Mouse (Mus musculus) kidney, postnatal 0 days (tissue): ENCODE data around the gene Reep3. TPM values are rescaled to one million over a fixed set of nuclear protein-coding genes. Genes with fewer than 3 reads are reported as not detected.

Experiments used
- ATAC-seq: fragments of 200-750 bp; cut with Nextera tagmentation; replicated peaks from 2 replicates; pipeline ENCODE4 v1.8.0; 2017; ENCODE audit warnings: low read depth, moderate number of reproducible peaks, moderate TSS enrichment, moderate library complexity; ENCODE audit not compliant: low FRiP score
- DNase-seq: peaks from one replicate; pipeline ENCODE4 v3.0.0-alpha.2; 2016; ENCODE audit warnings: low spot score
- H3K27ac ChIP-seq: fragments of 300-500 bp; sonication (generic); 2 replicates; pipeline ENCODE4 v1.5.1; 2014; ENCODE audit warnings: mild to moderate bottlenecking
- H3K27me3 ChIP-seq: fragments of 300-500 bp; sonication (generic); 2 replicates; pipeline ENCODE4 v1.6.1; 2014; ENCODE audit warnings: low read length, mixed read lengths; ENCODE audit not compliant: insufficient read depth
- H3K36me3 ChIP-seq: fragments of 300-500 bp; sonication (generic); 2 replicates; pipeline ENCODE4 v1.6.1; 2014; ENCODE audit warnings: low read length, mixed read lengths; ENCODE audit not compliant: insufficient read depth
- H3K4me1 ChIP-seq: fragments of 300-500 bp; sonication (generic); replicated peaks from 2 replicates; pipeline ENCODE4 v1.6.1; 2014; ENCODE audit warnings: antibody characterized with exemption, low read length, mixed read lengths; ENCODE audit not compliant: insufficient read depth
- H3K4me2 ChIP-seq: fragments of 300-500 bp; sonication (generic); 2 replicates; pipeline ENCODE4 v1.6.1; 2014; ENCODE audit warnings: mild to moderate bottlenecking, low read length, moderate library complexity, mixed read lengths
- H3K4me3 ChIP-seq: fragments of 300-500 bp; sonication (generic); replicated peaks from 2 replicates; pipeline ENCODE4 v1.5.1; 2014; ENCODE audit warnings: low read depth, low read length
- H3K9ac ChIP-seq: fragments of 300-500 bp; sonication (generic); 2 replicates; pipeline ENCODE4 v1.6.1; 2014; ENCODE audit warnings: low read depth, low read length
- H3K9me3 ChIP-seq: fragments of 300-500 bp; sonication (generic); replicated peaks from 2 replicates; pipeline ENCODE4 v1.6.1; 2016; ENCODE audit warnings: low read length, inconsistent platforms, mixed read lengths
- CTCF ChIP-seq: IDR thresholded peaks from 2 replicates; pipeline ENCODE4 v1.5.1; 2016; ENCODE audit warnings: antibody characterized with exemption, low read depth, mild to moderate bottlenecking, moderate library complexity
- WGBS: fragments of 180-500 bp; shearing (Covaris S2); extraction: QIAGEN DNeasy Blood & Tissue Kit; methylation state at CpG from one replicate; pipeline ENCODE4 v1.1.7; 2014; 5-methylcytosine and 5-hydroxymethylcytosine counted together
- polyA plus RNA-seq: library from polyadenylated mRNA; unstranded; fragments of >200 nt; fragmentation: Nextera tagmentation; extraction: Ambion mirVana; gene quantifications from 2 replicates; pipeline ENCODE4 v1.2.1, GENCODE M21; 2015

The Reep3 gene
- polyA plus RNA-seq, 1 experiment from 2014 or later, result 44.7 TPM

GRCm38 (mm10) chr10:67073577-67073976 lies 23.2 kb downstream of the Reep3 start:
- Histone ChIP-seq H3K27ac (no peak overlapping the region), H3K27me3 (no peaks in the 10 kb centered on the region), H3K9me3 (no peaks in the 10 kb centered on the region), H3K9ac (no peak overlapping the region), H3K4me2 (no peak overlapping the region), H3K36me3 (no peaks in the 10 kb centered on the region), H3K4me3 (no peak overlapping the region), H3K4me1 (peaks cover 4% of the 10 kb centered on the region; the same call in 1 of the 2 replicates)
- ATAC-seq (no peak), DNase-seq (no peak)
- 86% methylated on average over 8 of the region's 8 CpGs for WGBS
- TF ChIP-seq CTCF, result no peak

GRCm38 (mm10) chr10:67072600-67072999 lies 24.1 kb downstream of the Reep3 start:
- DNase-seq (no peak), ATAC-seq (no peak)
- 94% methylated on average over 4 of the region's 4 CpGs for WGBS

GRCm38 (mm10) chr10:67071884-67072283 lies 24.9 kb downstream of the Reep3 start:
- no peak overlapping the region for H3K9ac ChIP-seq
- no peak overlapping the region for H3K4me3 ChIP-seq
- WGBS, result 76% methylated on average over 5 of the region's 5 CpGs

More at GRCm38 (mm10) chr10:67072600-67072999, 24.1 kb downstream of the Reep3 start:
- Histone ChIP-seq H3K27me3 (no peaks in the 10 kb centered on the region), H3K27ac (no peak overlapping the region), H3K4me1 (peaks cover 4% of the 10 kb centered on the region; the same call in 1 of the 2 replicates), H3K4me3 (no peak overlapping the region), H3K36me3 (no peaks in the 10 kb centered on the region), H3K4me2 (no peak overlapping the region), H3K9me3 (no peaks in the 10 kb centered on the region), H3K9ac (no peak overlapping the region)
- no peak for TF ChIP-seq CTCF

GRCm38 (mm10) chr10:67071389-67071788 lies 25.4 kb downstream of the Reep3 start:
- DNase-seq (no peak), ATAC-seq (no peak)
- Histone ChIP-seq H3K36me3 (no peaks in the 10 kb centered on the region), H3K27me3 (no peaks in the 10 kb centered on the region), H3K9me3 (no peaks in the 10 kb centered on the region), H3K4me2 (no peak overlapping the region), H3K4me1 (no peaks in the 10 kb centered on the region), H3K27ac (0 out of 2 replicates have a peak overlapping the region, but pooled peaks have one; percentile 25), H3K4me3 (no peak overlapping the region), H3K9ac (no peak overlapping the region)
- TF ChIP-seq CTCF, result no peak
- WGBS, result 48% methylated on average over 4 of the region's 4 CpGs

More at GRCm38 (mm10) chr10:67071884-67072283, 24.9 kb downstream of the Reep3 start:
- Histone ChIP-seq H3K4me1 (peaks cover 4% of the 10 kb centered on the region; the same call in 1 of the 2 replicates), H3K36me3 (no peaks in the 10 kb centered on the region), H3K4me2 (no peak overlapping the region), H3K9me3 (no peaks in the 10 kb centered on the region), H3K27me3 (no peaks in the 10 kb centered on the region), H3K27ac (peak overlapping the region; percentile 25; the same call in 1 of the 2 replicates)
- DNase-seq (no peak), ATAC-seq (no peak)
- no peak for TF ChIP-seq CTCF

GRCm38 (mm10) chr10:67069013-67069412 lies 27.7 kb downstream of the Reep3 start:
- no peak for DNase-seq
- ATAC-seq, result no peak
- Histone ChIP-seq H3K4me3 (no peak overlapping the region), H3K4me1 (no peaks in the 10 kb centered on the region), H3K9ac (no peak overlapping the region), H3K4me2 (no peak overlapping the region), H3K36me3 (no peaks in the 10 kb centered on the region), H3K27me3 (no peaks in the 10 kb centered on the region), H3K9me3 (no peaks in the 10 kb centered on the region), H3K27ac (0 out of 2 replicates have a peak overlapping the region, but pooled peaks have one; percentile 10)
- no peak for TF ChIP-seq CTCF
- 81% methylated on average over 10 of the region's 10 CpGs for WGBS

- Histone ChIP-seq H3K36me3 (no peaks in the 10 kb centered on the region), H3K4me2 (no peak overlapping the region), H3K4me3 (no peak overlapping the region), H3K9ac (no peak overlapping the region), H3K4me1 (no peaks in the 10 kb centered on the region), H3K27me3 (no peaks in the 10 kb centered on the region), H3K27ac (no peak overlapping the region), H3K9me3 (no peaks in the 10 kb centered on the region)
- 78% methylated on average over 3 of the region's 3 CpGs for WGBS
- ATAC-seq (no peak), DNase-seq (no peak)
- no peak for TF ChIP-seq CTCF
Observed at GRCm38 (mm10) chr10:67066421-67066820, 30.3 kb downstream of the Reep3 start.

GRCm38 (mm10) chr10:67065927-67066326 lies 30.8 kb downstream of the Reep3 start:
- DNase-seq, result no peak
- ATAC-seq, result no peak
- Histone ChIP-seq H3K4me3 (no peak overlapping the region), H3K4me2 (no peak overlapping the region), H3K9me3 (no peaks in the 10 kb centered on the region), H3K4me1 (no peaks in the 10 kb centered on the region), H3K36me3 (no peaks in the 10 kb centered on the region), H3K27ac (no peak overlapping the region), H3K9ac (no peak overlapping the region), H3K27me3 (no peaks in the 10 kb centered on the region)
- WGBS, result 63% methylated on average over 5 of the region's 5 CpGs
- no peak for TF ChIP-seq CTCF
